ENCODE assay signal across 7 mouse cellular contexts in genomic region chr6:48628808-48629660, GRCm38 (mm10). TPM values are rescaled to one million over a fixed set of nuclear protein-coding genes. Genes with fewer than 3 reads are reported as not detected.
DNase-seq lines count a peak whose midpoint lies in the region; ATAC-seq and TF ChIP-seq lines count a peak whose summit lies in the region.

No protein-coding gene starts in this region.

- TF ChIP-seq CTCF in cortical plate, adult 2 months (IDR thresholded peaks at IDR 0.05; ENCODE audit: extremely low read depth, insufficient read depth, low read length): no peak

- peak overlapping the region; percentile 54 for H3K9ac ChIP-seq in midbrain, embryonic 14.5 days (replicated peaks; ENCODE audit: low read length)

- peak; percentile 25 for DNase-seq in urinary bladder, postnatal 25 days (ENCODE audit: low spot score)
- no peak for DNase-seq in urinary bladder, adult 18-20 months (ENCODE audit: low spot score in 2 of 2)
- DNase-seq in hindbrain, embryonic 10.5 days (ENCODE audit: low spot score): peak; percentile 43
- DNase-seq in left cerebral cortex, postnatal 10 days (ENCODE audit: extremely low spot score in 1 of 2, low spot score in 2 of 2): peak; percentile 41 to 68
- DNase-seq in midbrain, embryonic 14.5 days: peak; percentile 76
- DNase-seq in telencephalon, adult 2 months (ENCODE audit: low read depth, low spot score): peak; percentile 34

- 5% methylated on average over 54 of the region's 54 CpGs for WGBS in hindbrain, embryonic 10.5 days
- WGBS in midbrain, embryonic 14.5 days: 8% methylated on average over 54 of the region's 54 CpGs

- peak overlapping the region; percentile 78 for H3K4me2 ChIP-seq in midbrain, embryonic 14.5 days (ENCODE audit: low read length)

- H3K36me3 ChIP-seq in hindbrain, embryonic 10.5 days: no peaks in the 10 kb centered on the region
- no peaks in the 10 kb centered on the region for H3K36me3 ChIP-seq in midbrain, embryonic 14.5 days (ENCODE audit: control insufficient read depth, insufficient read depth, low read length)

- H3K4me3 ChIP-seq in cortical plate, adult 2 months (ENCODE audit: insufficient read depth, low read length): peak overlapping the region; percentile 52
- H3K4me3 ChIP-seq in hindbrain, embryonic 10.5 days: peak overlapping the region; percentile 57
- peak overlapping the region; percentile 43 for H3K4me3 ChIP-seq in midbrain, embryonic 14.5 days (replicated peaks; ENCODE audit: low read depth, low read length)

- H3K9me3 ChIP-seq in hindbrain, embryonic 10.5 days: no peaks in the 10 kb centered on the region
- no peaks in the 10 kb centered on the region for H3K9me3 ChIP-seq in midbrain, embryonic 14.5 days (ENCODE audit: control insufficient read depth, low read length)

- H3K27ac ChIP-seq in cortical plate, adult 2 months (ENCODE audit: insufficient read depth, low read length): peak overlapping the region; percentile 41
- peak overlapping the region; percentile 73 for H3K27ac ChIP-seq in hindbrain, embryonic 10.5 days
- peak overlapping the region; percentile 37; the same call in 1 of the 2 replicates for H3K27ac ChIP-seq in midbrain, embryonic 14.5 days (replicated peaks; ENCODE audit: low read depth, low read length)

- peaks cover 72% of the 10 kb centered on the region for H3K27me3 ChIP-seq in hindbrain, embryonic 10.5 days (ENCODE audit: insufficient read depth, poor library complexity, severe bottlenecking)
- peaks cover 16% of the 10 kb centered on the region for H3K27me3 ChIP-seq in midbrain, embryonic 14.5 days (ENCODE audit: control insufficient read depth, insufficient read depth, low read length)

- intact Hi-C loops in left cerebral cortex, postnatal 10 days (cut with DNase I): no loop called here

- peaks cover 9% of the 10 kb centered on the region; the same call in 1 of the 2 replicates for H3K4me1 ChIP-seq in cortical plate, adult 2 months (ENCODE audit: control insufficient read depth, insufficient read depth, low read length)
- H3K4me1 ChIP-seq in hindbrain, embryonic 10.5 days (replicated peaks): peaks cover 30% of the 10 kb centered on the region
- H3K4me1 ChIP-seq in midbrain, embryonic 14.5 days (ENCODE audit: control insufficient read depth, insufficient read depth, low read length): peaks cover 7% of the 10 kb centered on the region; the same call in 1 of the 2 replicates

- ATAC-seq in midbrain, embryonic 14.5 days (ENCODE audit: low FRiP score, low TSS enrichment): peak; percentile 66; the same call in 1 of the 2 replicates

- TF ChIP-seq POLR2A in cortical plate, adult 2 months (IDR thresholded peaks at IDR 0.05; ENCODE audit: extremely low read depth, insufficient read depth, low read length): peak; percentile 32; the same call in 1 of the 2 replicates

RNA-seq across cellular contexts. Expression of gene AI854703, which starts 2.5 kb away (rescaled TPM):
- 28.3 and 28.4 TPM in 2 replicates for polyA plus RNA-seq in cortical plate, adult 2 months (2012; rRNA removed)
- polyA plus RNA-seq in hindbrain, embryonic 10.5 days (2016; fragmentation: Nextera tagmentation; extraction: Ambion mirVana): 0.96 and 1.3 TPM in 2 replicates
- 10 to 100 TPM; 17.1 to 17.3 TPM for total RNA-seq in left cerebral cortex, postnatal 10 days (2021)
- polyA plus RNA-seq in midbrain, embryonic 14.5 days (2014; fragmentation: Nextera tagmentation; extraction: Ambion mirVana): 14.2 and 17.8 TPM in 2 replicates

RNA-seq across cellular contexts. Expression of gene Gimap8, which starts 18.0 kb away (rescaled TPM):
- 1.2 and 1.9 TPM in 2 replicates for polyA plus RNA-seq in cortical plate, adult 2 months (2012; rRNA removed)
- polyA plus RNA-seq in hindbrain, embryonic 10.5 days (2016; fragmentation: Nextera tagmentation; extraction: Ambion mirVana): 0.37 and 0.75 TPM in 2 replicates
- total RNA-seq in left cerebral cortex, postnatal 10 days (2021): 1 to 10 TPM; 1.3 to 1.8 TPM
- 0.17 and 0.32 TPM in 2 replicates for polyA plus RNA-seq in midbrain, embryonic 14.5 days (2014; fragmentation: Nextera tagmentation; extraction: Ambion mirVana)

RNA-seq across cellular contexts. Expression of gene Zfp775, which starts 27.2 kb away (rescaled TPM):
- 6.8 and 6.9 TPM in 2 replicates for polyA plus RNA-seq in cortical plate, adult 2 months (2012; rRNA removed)
- 10.5 and 12.5 TPM in 2 replicates for polyA plus RNA-seq in hindbrain, embryonic 10.5 days (2016; fragmentation: Nextera tagmentation; extraction: Ambion mirVana)
- total RNA-seq in left cerebral cortex, postnatal 10 days (2021): 1 to 10 TPM; 5.8 to 6.8 TPM
- 14.6 and 17.5 TPM in 2 replicates for polyA plus RNA-seq in midbrain, embryonic 14.5 days (2014; fragmentation: Nextera tagmentation; extraction: Ambion mirVana)

RNA-seq across cellular contexts. Expression of gene Gm44965, which starts 35.3 kb away (rescaled TPM):
- polyA plus RNA-seq in cortical plate, adult 2 months (2012; rRNA removed): 0.56 TPM in 1 of 2 replicates, not detected in the other
- polyA plus RNA-seq in hindbrain, embryonic 10.5 days (2016; fragmentation: Nextera tagmentation; extraction: Ambion mirVana): 1.2 TPM in 1 of 2 replicates, not detected in the other
- not detected for total RNA-seq in left cerebral cortex, postnatal 10 days (2021)
- 0.94 TPM in 1 of 2 replicates, not detected in the other for polyA plus RNA-seq in midbrain, embryonic 14.5 days (2014; fragmentation: Nextera tagmentation; extraction: Ambion mirVana)

RNA-seq across cellular contexts. Expression of gene Repin1, which starts 35.4 kb away (rescaled TPM):
- polyA plus RNA-seq in cortical plate, adult 2 months (2012; rRNA removed): 81.8 and 96.1 TPM in 2 replicates
- 55.9 and 57.2 TPM in 2 replicates for polyA plus RNA-seq in hindbrain, embryonic 10.5 days (2016; fragmentation: Nextera tagmentation; extraction: Ambion mirVana)
- 10 to 100 TPM; 28.0 to 29.5 TPM for total RNA-seq in left cerebral cortex, postnatal 10 days (2021)
- polyA plus RNA-seq in midbrain, embryonic 14.5 days (2014; fragmentation: Nextera tagmentation; extraction: Ambion mirVana): 44.3 and 47.0 TPM in 2 replicates

Comparison
In these comparisons a context has a peak if more than half of its experiments do, and no peak if none do; other contexts are left out.
1. DNase-seq: peak in urinary bladder, postnatal 25 days (single experiment), hindbrain, embryonic 10.5 days (single experiment), left cerebral cortex, postnatal 10 days (2 of 2), midbrain, embryonic 14.5 days (single experiment) and telencephalon, adult 2 months (single experiment); none in urinary bladder, adult 18-20 months (0 of 2).
2. Peak in every context shown above with its lines, with median percentiles within 50 percentile points of each other: H3K27ac ChIP-seq and H3K4me3 ChIP-seq.